Mouse (Mus musculus): ENCODE measurements around the gene Pitx1. TPM values are rescaled to one million over a fixed set of nuclear protein-coding genes. Genes with fewer than 3 reads are reported as not detected.

Gene Pitx1
- polyA plus RNA-seq (2017; shearing (Covaris generic)), result not detected

- no peak for ATAC-seq
Observed at GRCm38 (mm10) chr13:55836142-55836625, at the start of gene Pitx1. Gene Pitx1, minus strand, starts transcription at chr13:55836192.

- ATAC-seq, result no peak
Observed at GRCm38 (mm10) chr13:55881431-55882202, 45.6 kb upstream of the Pitx1 start.

DNA sequence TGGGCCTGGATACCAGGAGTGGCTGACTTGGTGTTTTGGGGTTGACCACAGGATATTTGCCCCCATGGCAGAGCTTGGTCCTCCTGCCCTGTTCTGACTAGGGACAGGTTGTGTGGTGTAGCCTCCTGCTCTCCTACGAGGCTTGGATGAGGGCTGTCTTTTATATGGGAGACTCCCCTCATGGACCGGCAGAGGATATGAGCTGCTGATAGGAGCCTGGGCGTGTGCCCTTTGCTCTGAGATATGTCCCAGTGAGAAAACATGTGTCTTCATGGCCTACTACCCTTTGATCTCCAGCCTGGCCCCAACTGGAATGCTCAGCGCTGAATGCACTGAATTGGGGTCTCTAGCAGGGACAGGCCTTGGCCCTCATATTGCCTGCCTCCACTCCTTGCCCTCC lies 42.4 kb upstream of the Pitx1 start:
- no peak for ATAC-seq

- no peak for ATAC-seq
Observed at GRCm38 (mm10) chr13:55871410-55871809, 35.4 kb upstream of the Pitx1 start.

DNA sequence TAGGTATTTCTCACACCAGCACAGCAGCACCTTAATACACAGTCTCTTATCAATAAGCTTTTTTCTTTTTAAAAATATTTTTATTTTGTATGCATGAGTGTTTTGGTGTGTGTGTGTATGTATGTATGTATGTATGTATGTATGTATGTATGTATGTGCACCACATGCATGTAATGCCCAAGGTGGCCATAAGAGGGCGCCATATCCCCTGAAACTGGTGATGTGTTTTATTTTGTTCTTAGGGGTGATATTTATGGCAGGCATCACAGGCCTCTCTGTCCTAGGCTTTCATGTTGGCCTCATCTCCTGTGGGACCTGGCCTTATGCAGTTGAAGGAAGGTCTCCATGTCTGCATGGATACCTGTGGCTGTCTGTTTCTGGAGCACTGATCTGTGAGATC lies 34.0 kb upstream of the Pitx1 start:
- no peak for ATAC-seq

DNA sequence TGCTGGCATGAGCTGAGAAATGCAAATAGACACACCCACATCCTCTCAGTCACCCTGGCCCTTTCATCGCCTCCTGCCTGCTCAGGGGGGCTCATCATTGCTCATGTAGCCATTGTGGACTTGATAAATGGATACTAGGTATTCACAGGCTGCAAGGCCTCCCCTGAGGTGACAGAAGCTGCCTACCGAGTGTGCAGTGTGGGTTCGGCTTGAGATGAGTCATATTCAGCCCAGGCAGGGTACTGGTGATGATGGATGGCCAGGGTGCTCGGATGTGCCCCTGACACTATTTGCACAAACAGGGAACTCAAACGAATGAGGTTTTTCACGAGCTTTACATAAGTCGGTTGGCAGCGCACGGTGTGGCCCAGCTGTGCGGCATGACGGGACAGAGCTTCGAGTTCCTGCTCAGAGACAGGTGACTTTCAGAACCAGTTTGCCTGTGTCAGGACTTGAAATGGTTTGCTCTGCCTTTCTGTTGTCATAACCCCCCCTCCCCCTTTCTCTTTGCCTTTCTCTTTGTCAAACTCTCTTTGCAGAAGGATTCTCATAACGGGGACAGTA lies 31.6 kb upstream of the Pitx1 start:
- no peak for ATAC-seq

DNA sequence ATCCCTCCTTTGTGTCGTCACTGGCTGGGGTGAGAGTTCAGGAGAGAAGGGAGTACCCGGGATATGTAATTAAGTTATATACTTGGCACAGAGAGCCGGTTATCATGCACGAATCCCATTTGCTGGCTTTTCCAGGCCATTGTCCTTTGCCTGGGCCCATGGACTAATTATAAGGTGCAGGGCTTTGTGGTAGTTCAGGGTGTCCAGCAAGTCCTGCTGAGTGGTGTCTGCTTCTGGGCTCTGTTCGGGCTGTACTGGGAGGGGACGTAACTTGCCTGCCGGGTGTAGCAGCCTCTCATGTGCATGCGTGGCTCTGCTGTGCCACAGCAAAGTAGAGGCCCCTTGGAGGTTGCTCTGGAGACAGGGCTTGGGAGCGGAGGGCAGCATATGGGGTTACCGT lies 24.5 kb upstream of the Pitx1 start:
- ATAC-seq, result no peak

- no peak for ATAC-seq
Observed at GRCm38 (mm10) chr13:55858463-55858862, 22.5 kb upstream of the Pitx1 start.

GRCm38 (mm10) chr13:55855793-55856192 lies 19.8 kb upstream of the Pitx1 start:
- no peak for ATAC-seq

- ATAC-seq, result no peak
Observed at GRCm38 (mm10) chr13:55852205-55852604, 16.2 kb upstream of the Pitx1 start.

DNA sequence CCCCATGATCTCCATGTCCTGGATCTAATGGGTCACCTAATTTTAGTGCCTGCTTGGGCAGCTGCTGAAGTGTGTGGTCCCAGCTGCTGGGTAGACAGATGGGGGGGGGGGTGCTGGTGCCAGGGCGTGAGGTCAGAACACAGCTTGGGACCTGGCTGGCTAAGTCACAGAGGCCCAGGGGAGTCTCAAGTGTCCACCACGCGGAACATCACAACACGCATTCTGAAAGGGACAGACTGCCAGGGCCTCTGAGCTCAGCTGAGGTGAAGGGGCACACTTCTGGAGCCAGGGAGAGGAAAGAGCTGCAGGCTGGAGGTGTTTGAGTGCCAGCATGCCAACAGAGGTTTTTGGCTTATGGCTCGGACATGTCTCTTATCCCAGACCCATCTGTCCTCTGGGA lies 14.7 kb upstream of the Pitx1 start:
- no peak for ATAC-seq

DNA sequence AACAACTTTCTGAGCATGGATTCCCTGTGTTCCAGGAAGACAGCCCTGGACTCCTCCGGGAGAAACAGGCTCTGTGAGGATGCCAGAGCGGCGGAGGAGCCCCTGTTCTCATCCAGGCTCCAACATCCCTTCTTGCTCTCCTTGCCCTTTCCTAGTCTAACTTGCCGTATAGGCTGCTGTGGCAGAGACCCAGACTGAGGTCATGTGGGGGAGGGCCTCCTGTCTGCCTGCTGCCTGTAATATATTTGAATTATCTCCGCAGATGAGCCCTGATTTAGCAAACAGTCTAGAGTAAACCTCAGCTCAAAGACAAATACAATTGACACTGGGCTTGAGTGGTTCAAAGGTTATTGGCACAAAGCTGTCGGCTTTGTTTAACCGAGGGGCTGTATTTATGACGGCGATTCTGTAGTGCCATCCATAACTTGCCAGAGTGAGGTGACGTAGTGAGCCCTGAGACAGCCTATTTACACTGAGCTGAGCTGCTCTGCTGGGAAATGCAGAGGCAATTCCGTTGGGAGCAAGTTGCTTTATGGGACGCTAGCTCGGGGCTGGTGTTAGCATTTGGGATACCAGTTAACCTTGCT lies 12.7 kb upstream of the Pitx1 start:
- no peak for ATAC-seq

DNA sequence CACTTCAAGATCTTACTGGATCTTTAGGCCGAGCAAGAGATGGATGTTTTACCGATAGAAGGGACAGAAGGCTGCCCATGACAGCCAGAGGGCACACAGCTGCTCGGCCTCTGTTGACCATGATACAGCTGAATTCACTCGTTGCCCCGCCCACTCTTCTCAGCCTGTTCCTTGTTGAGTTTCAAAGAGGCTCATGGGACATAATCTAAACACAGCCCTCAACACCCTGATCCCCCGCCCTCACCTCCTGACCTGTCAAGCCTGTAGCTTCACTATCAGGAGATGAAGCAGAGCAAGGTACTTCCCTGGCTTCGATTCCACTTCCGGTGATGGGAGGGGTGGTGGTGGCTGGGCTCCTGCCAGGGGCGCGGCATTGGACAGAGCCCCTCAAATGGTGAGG lies 11.8 kb upstream of the Pitx1 start:
- no peak for ATAC-seq

GRCm38 (mm10) chr13:55843700-55844099 lies 7.7 kb upstream of the Pitx1 start:
- ATAC-seq, result no peak

DNA sequence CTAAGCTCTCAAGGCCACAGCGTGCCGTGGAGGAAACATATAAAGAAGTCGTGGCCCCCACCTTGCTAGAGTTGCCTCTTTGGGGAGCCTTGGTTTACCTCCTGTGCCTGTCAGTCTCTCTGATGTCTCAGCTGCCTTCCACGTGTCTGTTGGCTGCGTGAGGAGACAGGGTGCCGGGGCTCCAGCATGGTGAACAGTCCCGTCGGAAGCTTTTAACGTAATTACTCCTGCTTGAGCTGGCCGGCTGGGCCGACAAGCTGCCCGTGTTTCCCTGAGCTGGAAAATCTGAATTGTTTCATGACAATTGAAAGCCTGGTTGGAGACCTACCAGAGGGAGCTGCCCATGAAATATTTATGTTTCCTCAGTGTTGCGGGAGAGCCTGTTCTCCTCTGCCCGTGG lies 4.2 kb upstream of the Pitx1 start:
- no peak for ATAC-seq

- ATAC-seq, result no peak
Observed at GRCm38 (mm10) chr13:55836786-55837780, 1.1 kb upstream of the Pitx1 start.

DNA sequence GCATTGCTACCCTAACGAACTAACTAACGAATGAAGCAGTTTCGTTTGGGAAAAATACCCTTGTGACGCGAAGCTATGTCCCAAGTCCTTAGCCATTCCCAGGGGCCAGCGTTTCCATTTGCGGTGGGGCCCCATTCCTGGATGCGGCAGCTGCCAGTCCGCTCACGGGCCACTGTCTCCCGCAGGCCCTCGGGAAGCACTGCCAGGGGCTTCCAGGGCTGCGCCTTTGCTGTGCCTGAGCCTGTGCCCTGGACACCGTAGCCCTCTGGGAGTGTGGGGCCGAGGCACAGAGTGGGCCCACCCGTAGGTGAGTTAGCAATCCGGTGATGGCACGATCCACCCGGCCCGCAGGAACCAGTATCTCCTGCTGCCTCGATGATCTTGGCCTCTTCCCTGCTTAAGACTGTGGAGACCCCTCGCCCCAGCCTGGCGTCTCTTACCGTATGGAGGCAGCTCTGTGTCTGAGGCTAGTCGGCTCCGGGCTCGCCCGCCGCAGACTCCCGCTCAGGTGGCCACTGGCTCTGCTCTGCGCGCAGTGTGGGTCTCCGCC lies 369 bp downstream of the Pitx1 start:
- no peak for ATAC-seq

GRCm38 (mm10) chr13:55834667-55835066 lies 1.3 kb downstream of the Pitx1 start:
- no peak for ATAC-seq

DNA sequence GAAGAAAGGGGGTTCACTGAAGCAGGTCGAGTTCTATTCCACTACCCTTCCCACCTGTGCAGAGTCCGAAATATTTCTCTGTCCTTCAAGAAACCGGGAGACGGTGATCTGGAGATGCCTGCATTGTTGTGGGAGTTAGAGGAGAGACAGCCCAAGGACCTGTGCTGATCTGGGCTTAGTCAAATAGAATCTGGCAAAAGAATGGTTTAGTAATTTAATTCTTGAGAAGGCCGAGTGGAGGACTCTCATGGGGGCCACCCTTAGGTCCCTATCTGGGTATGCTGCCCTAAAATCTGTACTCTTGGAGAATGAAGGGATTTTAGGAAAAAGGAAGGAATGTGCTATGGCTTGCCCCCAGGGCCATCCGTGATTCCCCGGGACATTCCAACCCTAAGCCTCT lies 2.1 kb downstream of the Pitx1 start:
- ATAC-seq, result no peak

DNA sequence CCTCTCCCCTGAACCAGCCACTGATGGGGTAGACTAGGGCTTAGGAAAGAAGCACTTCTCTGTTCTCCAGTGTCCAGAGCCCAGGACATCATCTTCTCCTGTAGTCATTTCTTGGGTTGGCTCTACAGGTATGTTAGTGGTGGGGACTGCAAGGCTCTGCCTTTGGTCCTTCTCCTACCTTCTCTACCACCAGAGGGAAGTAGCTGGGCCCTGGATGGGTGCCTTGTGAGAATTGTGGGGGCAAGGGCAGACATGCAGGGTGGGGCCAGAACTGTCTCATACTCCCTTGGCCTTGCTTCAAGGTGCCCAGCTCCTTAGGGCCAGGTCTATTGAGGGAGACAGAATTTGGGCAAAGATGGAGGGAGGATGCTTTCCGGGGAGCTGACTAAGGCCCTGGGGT lies 3.4 kb downstream of the Pitx1 start:
- ATAC-seq, result no peak

DNA sequence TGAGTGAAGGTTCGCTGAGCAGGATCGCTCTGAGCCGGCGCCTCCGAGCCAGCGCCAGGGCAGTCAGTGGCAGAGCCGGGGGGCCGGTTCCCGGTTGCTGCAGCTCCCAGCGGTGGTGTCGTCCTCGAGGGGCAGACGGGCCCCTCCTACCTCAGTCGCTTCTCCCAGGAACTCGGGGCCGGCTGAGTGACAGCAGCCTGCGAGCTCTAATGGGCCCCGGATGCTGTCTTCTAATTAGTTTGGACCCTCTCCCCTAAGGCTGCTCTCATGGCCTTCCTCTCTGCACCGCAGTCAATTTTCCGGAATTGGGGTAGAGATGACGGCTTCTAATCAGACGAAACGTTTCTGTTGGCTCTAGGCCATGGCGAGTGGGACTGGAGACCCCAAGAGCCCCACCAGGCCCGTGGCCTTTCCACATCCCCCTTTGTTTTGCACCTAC lies 4.3 kb downstream of the Pitx1 start:
- ATAC-seq, result no peak

All from inflammation-experienced regulatory T-cells, adult 6 months (primary cell).